Mouse (Mus musculus): ENCODE results near the gene Polr3gl.

DNA sequence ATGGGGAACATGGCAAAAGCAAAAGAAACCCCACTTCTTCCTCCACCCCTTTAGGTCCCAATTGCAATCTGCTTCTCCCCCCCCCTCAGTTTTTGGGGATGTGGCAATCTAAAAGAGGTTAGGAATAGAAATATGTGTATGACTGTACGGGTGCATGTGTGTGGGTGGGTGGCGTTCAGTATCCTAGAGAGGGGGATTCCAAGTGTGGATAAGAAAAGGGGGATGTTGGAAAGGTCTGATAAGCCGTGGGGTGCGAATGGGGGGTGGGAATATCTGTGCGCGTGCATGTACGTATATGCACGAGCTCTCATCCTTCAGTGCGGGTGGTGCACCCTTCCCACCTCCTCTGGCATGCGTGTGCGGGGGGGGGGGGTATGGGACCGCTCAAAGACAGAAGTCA lies 2.9 kb upstream of the Polr3gl start:
- no peak for TF ChIP-seq ZC3H11A (IDR thresholded peaks at IDR 0.05; ENCODE audit: borderline replicate concordance, low read depth, low read length)
- TF ChIP-seq HCFC1 (IDR thresholded peaks at IDR 0.05; ENCODE audit: borderline replicate concordance, insufficient read depth, low read length) = no peak
- TF ChIP-seq MAFK (IDR thresholded peaks at IDR 0.05; ENCODE audit: insufficient read depth, low read depth, low read length) = no peak
- TF ChIP-seq CHD2 (IDR thresholded peaks at IDR 0.05; ENCODE audit: low read depth, low read length) = no peak
- no peak for TF ChIP-seq ZNF384 (IDR thresholded peaks at IDR 0.05; ENCODE audit: low read depth, low read length)

Measured in ES-E14 (cell line).